Mouse (Mus musculus) NIH3T3 (cell line): Measurements from ENCODE around the gene U2af1.

Experiments used
- DNase-seq: peaks from one replicate; pipeline ENCODE4 v3.0.0-alpha.2; 2012; ENCODE audit warnings: low read depth

Gene U2af1

DNA sequence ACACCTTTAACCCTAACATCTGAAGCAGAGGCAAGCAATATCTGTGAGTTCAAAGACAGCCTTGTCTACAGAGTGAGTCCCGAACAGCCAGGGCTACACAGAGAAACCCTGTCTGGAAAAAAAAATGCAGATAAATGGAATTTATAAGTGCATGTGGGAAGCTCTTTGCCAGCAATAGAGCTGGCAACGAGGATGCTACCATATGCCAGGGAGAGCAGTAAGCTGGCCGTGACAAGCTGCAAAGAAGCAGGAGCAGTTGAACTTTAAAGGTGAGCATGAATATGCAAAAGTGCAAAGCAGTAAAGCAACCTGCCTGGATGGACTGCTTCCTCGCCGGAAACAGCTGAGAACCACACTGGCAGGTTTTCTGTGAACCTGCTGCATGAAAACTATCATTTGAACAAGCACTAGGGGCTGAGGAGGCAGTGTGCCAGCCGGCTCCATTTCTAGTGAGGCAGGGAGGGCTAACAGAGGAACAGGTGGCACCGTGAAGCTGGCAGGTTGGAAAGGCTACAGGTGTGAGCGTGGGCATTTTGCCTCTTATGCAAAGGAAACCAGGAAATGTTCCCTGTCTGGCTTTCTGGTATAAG is 2.1 kb upstream of the U2af1 start:
- no peak for DNase-seq

DNA sequence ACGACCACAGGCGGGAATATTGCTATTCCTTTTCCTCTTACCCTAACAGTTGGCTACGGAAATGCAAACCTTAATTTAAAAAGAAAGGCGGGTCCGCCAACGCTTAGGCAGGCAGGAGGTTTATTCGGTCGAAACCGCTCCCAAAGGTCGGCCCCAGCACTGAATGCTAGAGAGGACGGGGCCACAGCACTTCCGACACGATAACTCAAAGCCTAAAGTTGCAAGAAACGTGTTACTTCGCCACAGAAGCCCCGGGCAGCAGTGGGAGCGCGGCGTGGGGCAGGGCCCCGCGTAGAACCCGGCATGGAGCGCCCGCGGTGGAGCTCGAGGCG is 590 bp downstream of the U2af1 start:
- DNase-seq, result no peak

DNA sequence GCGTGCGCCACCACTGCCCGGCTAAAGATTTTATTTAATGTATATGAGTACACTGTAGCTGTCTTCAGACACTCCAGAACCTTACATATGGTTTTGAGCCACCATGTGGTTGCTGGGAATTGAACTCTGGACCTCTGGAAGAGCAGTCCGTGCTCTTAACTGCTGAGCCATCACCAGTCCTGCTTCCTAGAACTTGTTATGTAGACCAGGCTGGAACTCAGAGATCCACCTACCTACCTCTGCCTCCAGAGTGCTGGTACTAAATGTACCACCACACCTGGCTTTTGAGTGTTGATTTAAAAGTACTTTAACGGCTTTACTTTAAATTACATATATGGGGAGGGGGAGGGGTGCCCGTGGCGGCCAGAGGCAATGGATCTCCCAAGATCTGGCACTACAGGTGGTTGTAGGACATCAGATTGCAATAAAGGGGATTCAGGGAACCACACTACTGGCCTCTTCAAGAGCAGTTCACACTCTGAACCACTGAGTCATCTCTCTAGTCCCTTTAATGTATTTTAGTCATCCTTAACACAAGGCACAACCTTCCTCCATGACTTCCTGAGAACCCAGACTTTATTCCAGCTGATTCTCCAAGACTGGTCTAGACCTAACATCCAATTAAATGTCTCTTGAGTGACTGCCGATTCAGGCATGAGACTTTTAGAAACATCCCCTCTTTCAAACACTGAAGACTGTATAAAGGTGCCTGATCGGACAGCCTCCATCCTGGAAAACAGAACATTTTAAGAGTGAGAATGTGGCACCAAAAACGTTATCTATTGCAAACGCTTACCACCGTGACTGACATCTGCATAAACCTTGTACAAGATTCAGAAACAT is 1.3 kb downstream of the U2af1 start:
- DNase-seq, result no peak

DNA sequence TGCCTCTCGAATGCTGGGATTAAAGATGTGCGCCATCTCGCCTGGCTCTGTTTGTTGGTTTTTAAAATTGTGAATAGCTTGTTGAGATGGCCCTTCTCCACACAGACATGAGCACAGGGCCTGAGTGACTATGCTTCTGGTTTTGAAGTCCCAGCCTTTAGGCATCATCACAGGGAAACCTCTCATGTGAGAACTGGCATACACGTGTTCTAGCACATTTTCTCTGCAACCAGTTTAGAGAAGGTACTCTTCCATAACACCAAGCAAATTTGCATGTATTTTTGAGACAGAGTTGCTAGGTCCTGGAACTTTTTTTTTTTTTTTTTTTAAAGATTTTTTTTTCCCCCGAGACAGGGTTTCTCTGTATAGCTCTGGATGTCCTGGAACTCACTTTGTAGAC is 2.0 kb downstream of the U2af1 start:
- DNase-seq, result no peak

DNA sequence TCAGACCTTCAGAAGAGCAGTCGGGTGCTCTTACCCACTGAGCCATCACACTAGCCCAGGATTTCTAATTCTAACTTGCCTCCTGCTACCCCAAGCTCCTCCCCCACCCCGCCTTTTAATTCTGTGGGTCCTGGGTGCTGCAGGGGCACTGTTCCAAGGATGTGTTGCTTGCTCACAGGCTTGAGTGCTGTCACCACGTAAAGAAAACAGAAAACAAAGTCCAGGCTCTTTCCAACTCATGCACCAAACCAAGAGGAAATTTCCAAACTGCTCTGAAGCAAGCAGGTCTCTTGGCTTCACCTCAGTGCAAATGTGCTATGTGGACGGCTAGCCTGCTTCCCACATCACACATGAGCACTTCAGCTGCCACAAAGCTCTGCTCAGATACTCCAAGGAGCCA is 3.3 kb downstream of the U2af1 start:
- DNase-seq, result peak; percentile 28

DNA sequence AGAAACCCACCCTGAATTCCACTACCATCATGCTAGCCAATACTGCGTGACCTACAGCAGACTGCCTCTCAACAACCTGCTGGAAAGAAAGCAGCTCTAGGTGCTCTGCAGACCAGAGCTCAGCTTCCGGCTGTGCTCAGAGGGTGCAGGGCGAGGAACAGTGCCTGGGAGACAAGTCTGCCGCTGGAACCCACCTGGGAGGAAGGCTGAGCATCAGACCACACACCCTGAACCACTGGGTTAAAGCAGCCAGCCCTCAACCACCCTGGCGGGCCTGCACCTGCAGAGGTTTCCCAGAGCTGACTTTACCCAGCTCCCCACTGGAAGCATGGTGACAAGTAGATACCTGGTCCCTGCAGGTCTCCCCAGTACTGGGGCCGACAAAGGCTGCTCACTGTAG is 5.4 kb downstream of the U2af1 start:
- DNase-seq, result no peak

DNA sequence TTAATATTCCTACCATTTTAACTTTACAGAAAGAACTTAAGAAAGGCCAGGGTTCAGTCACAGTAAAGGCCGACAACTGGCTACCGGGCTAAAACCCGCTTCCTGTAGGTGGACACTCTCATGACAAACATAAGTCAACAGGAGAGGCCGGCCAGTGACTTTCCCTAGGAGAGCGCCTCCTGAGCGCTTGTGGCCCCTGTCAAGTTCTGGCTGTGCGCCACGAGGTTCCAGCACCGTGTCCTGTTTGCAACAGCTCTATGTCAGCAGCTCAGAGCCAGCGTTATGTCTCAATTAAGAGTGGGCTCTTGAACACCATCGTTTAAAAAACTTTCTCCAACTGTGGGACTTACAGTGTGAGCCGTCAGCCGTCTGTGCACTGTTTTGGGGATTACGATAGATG is 6.5 kb downstream of the U2af1 start:
- no peak for DNase-seq

DNA sequence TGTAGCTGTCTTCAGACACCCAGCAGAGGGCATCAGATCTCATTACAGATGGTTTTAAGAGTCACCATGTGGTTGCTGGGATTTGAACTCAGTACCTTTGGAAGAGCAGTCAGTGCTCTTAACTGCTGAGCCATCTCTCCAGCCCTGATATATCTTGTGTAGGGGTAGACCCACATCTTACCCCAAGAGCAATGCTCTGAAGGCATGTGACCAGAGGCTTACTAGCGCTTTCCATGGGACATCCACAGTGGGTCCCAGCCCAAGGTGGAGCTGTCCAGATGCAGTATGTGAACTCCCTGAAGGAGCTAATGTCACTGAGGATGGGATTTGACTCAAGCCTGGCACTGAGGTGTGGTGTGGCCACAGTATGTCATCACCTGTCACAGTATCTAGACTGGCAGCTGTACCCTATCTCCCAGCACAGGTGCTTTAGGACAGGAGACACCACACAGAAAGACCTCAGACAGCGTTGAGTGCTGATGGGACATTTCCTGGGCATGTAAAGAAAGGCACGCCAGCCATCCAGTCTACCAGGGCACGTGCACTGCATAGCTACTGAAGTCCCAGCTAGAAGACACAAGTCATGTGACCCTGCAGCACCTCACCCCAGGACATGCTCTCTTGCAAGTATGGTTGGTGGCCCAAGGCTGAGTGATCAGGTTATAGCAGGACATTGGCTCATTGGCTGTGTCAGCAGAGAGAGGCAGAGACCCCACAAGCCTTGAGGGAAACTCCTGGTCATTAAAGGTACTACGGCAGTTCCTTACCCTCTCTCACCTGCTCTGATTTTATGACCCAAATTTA is 12.3 kb downstream of the U2af1 start:
- no peak for DNase-seq

DNA sequence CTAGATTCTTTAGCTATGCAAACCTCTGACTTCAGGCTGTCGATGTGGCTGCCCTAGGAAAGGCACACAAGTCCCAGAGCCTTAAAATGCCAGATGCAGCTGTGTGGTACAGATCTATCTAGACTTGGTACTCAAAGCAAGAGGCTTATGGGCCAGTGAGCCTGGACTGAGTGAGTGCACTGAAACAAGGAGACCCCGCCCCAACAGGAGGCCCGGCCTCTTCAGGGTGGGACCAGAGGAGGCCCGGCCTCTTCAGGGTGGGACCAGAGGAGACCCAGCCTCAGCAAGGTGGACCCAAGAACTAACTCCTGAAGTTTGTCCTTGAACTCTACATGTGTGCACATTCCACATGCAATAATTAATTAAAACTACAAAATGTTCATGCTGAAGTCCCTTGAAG is 15.8 kb downstream of the U2af1 start:
- DNase-seq, result no peak

DNA sequence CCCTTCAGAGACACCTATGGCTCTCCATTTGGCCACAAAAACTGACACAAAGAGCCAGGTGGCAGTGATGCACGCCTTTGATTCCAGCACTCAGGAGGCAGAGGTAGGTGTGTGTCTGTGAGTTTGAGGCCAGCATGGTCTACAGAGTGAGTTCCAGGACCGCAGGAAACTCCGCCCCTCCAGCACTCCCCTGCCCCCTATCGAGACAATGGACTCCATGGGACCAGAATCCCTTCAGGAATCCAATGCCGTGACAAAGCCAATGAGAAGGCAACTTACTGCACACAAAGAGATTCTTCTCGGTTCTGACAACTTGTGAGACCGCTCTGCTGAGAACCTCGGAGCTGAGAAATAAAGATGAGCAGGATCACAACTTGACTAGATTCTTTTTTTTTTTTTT is 16.4 kb downstream of the U2af1 start:
- DNase-seq, result no peak

DNA sequence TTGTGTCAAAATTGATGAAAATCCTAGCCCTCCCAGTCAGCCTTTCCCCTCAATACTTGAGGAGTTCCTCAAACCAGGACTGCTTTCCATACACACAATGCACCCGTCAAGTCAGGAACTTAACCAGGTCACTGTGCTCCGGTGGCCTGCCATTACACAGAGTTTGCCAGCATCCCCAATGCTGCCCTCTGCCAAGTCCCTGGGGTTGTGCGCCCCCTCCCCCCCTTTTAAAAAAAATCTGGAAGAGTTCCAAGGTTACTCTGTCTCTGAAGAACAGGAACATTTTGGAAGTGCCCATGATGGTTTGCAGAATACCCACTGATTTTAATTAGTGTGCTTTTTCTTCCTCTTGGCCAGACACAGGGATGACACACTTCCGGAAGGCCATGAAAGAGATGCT is 19.0 kb downstream of the U2af1 start:
- no peak for DNase-seq

DNA sequence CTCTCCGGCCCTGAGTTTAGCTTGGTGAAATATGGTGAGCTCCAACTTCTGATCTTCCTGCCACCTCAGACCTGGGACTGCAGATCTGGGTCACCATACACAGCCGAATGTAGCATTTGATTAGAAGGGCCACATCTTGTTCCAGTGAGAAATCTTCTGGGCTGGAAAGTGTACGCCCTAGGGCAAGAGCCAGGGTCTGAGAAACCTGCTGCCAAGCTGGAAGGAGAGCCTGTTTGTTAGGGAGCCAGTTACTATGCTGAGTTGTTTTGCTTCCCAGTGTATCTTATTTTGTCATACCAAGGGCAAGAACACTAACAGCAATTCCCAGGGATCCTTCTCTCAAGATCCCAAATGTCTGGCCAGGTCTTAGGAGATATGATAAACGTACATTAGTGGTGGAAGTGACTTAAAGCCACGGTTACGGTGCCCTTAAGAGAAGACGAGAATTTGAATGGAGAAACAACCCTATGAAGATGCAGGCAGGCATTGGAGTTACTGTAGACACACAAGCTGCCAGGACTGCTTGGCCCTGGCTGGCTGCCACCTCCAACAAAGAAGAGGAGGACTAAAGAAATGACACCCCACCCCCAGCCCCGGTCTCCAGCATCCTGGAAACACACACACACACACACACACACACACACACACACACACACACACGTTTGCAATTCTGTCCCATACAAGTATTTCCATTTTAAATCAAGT is 20.7 kb downstream of the U2af1 start:
- peak; percentile 18 for DNase-seq

DNA sequence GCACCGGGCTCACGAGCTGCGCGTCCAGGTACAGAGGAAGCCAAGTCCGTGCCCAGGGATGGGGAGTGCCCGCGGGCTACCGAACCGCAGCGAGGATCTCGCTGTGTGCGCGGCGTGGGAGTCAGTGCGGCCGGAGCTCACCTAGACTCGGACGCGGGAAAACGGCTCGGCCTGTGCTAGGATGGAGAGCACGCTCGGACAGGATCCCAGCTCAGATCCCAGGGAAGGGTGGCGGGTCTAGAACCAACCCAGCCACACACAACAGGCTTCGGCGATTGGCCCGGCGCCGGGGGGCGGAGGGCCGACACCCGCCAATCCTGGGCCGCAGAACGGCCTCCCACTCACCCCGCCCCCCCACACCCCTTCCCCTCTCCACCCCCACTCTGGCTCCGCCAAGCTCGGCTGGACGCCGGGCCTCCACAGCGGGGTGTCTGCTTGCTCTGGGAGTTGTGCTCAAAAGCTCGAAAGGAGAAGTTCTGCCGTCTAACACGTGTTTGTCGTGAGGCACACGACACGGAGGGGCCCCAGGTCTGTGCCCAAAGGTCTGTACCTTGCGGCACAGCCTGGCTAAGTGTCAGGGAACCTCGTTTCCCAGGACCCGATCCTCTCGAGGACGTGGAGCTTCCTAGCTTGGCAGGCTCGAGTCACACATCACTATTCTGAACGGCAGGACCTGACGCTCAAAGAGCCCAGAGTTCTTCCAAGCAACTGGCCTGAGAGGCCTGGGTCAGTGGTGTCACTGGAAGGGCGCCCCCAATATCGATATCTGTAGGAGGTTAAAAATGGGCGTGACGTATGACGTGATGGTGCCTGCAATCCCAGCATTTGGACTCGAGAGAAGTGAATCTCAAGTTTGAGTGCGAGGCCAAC is 21.5 kb downstream of the U2af1 start, which contains the start of gene Cbs:
Cbs (minus strand) TSS at position 297 of the 870 bp plus-strand sequence.
- no peak for DNase-seq

DNA sequence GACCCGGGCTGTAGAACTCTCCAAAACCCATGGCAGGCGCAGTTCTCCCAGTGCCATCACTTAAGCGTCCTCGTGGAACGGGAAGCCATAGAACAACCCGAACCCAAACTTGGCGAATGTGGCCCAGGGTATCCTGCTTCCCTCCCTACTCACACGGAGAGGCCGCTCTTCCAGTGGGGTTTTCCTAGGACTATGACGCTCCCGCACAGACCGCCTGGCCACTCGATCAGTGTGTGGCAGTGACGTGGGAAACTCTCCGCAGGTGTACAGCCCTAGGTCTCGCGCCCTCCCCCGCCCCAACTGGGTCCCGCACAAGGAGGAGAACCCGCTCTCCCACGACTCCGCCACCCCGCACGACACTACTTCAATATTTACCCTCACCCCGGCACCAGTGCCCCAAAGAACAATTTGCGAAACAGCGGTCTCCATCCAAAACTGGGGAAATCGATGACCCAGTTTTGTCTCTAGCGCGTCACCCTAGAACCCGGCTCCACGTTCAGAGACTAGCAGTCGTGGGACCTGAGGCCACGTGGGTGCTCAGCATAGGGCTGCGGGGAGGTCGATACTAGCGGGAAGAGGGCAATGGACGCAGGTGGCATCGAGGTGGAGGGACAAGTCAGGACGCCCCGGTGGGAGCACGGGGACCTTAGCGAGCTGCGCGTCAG is 22.3 kb downstream of the U2af1 start:
- DNase-seq, result no peak

DNA sequence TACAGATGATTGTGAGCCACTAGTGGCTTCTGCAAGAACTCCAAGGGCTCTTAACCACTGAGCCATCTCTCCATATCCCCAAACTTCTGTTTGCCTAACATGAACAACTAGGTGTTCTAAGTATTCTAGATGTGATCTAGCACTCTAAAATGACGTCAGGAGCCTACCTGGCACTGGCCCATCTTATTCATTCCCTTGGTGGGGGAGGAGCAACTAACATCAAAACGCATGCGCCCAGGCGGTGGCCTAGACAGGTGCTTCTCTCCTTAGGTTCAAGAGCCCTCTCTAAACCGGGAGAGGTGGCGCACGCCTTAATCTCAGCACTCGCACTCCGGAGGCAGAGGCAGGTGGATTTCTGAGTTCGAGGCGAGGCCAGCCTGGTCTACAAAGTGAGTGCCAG is 22.9 kb downstream of the U2af1 start:
- no peak for DNase-seq

DNA sequence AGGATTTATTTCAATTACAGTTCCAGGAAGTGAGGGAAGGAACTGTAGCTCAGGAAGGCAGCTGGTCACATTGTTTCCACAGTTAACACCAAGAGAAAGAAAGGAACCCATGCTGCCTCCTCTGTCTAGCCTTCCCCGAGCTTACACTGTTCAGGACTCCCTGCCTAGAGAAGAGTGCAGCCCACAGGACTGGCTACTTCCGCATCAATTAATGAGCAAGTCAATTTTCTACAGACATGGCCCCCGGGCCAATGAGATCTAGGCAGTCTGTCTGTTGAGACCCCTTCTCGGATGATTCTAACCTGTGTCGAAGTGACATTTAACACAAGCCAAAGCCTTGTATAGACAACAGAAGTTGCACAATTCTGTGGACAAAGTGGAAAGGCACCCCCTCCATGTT is 23.8 kb downstream of the U2af1 start:
- DNase-seq, result no peak

DNA sequence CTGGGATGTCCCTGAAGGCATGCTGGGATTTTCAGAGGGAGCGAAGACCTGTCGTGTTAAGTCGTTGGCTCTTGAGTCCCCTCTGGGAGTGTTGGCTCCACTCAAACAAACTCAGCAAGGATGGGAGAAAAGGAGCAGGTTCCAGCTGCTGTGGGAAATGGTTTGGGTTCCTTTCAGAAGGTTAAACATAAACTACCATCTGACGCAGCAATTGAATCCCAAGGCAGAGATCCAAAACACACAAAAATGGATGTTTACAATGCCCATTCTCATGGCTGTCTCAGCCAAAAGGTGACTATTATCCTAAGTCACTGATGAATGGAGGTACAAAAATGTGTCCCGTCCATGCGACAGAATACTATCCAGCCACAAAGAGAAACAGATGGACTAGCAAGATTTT is 25.7 kb downstream of the U2af1 start:
- DNase-seq, result no peak

DNA sequence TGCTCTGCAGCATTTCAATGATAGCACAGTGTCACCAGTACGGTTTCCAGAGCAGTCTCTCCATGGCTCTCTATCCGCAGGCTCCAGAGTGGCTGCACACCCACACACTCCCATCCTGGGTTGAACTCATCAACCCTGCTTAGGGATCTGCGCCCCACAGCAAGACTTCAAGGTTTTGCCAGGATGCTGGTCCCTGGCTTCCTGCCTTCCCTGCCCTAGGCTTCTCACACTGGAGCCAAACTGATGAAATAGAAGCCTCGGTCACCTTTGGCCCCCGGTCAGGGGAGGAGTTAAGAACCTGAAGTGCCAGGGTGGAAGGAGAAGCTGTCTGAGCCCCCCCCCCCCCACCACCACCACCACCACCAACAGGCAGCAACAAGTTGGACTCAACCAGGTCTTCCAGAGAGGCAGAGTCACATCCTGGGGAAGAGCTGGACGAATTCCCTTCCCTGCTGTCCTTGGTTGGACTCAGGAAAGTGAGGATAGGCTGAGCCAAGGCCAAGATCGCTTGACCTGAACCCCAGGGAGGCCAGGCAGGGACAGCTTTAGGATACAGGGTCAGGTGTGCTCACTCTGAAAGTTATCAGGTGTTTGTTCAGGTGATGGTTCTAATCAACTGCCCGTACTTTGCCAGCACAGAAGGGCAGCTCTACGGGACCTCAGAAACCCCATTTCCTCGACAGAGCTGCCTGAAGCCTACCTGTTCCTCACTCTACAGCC is 27.5 kb downstream of the U2af1 start:
- no peak for DNase-seq

DNA sequence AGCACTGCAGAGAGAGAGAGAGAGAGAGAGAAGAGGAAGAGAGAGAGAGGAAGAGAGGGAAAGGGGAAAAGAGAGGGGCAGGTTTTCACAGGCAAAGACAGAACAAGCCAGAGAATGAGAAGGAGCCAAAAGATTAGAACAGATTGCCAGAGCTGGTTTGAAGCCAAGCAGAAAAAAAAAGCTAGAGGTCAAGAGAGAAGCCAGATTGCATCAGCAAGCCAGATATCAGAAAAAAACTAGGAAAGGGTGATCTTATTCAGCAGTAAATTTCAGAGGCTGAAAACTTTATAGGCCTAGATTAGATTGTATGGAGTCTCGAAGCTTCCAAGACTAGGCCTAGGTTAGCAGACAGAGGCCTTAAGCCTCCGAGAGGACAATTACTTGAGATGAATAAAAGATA is 30.7 kb downstream of the U2af1 start:
- DNase-seq, result no peak

DNA sequence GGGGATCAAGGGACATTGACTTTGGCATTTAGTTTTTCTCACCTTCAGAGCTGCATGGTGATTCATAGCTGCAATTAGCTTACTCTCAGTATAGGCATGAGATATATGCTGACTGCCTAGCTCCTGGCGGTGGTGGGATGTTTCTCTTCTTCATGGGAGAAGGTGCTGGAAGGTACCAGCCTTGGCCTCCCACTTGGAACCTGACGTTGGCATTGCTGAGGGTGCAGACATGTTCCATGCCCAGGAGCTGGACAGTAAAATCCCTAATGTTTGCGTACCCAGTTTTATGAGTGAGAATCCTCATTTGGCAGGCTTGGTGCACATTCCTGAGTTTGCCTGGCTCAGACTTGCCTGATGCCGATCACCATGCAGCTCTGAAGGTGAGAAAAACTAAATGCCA is 35.6 kb downstream of the U2af1 start:
- DNase-seq, result no peak
